ENCODE assay signal across 12 mouse cellular contexts in genomic region chr10:84386625-84387242, GRCm38 (mm10). TPM values are rescaled to one million over a fixed set of nuclear protein-coding genes. Genes with fewer than 3 reads are reported as not detected.
DNase-seq lines count a peak whose midpoint lies in the region; ATAC-seq and TF ChIP-seq lines count a peak whose summit lies in the region.
"Had no signal": no experiment of that assay in that cellular context is flagged by ENCODE, and none has a peak within 500 bp of the region (broad histone marks: within the 10 kb centered on the region; RNA-seq: fewer than 3 reads in every experiment).

No protein-coding gene starts in this region.

- no peak for TF ChIP-seq CTCF in liver, postnatal 0 days (IDR thresholded peaks at IDR 0.05; ENCODE audit: low read depth)
- TF ChIP-seq CTCF in lung, adult 2 months (IDR thresholded peaks at IDR 0.05; ENCODE audit: insufficient read depth, low read length): no peak

- no peak for ATAC-seq in heart, embryonic 13.5 days (ENCODE audit: extremely low read depth, insufficient number of reproducible peaks, low FRiP score, low TSS enrichment)
- no peak for ATAC-seq in liver, postnatal 0 days
- ATAC-seq in liver, embryonic 12.5 days: no peak
- no peak for ATAC-seq in forebrain, embryonic 15.5 days (replicated peaks)
- ATAC-seq: CD4-positive, CD25-positive, alpha-beta regulatory T cell, adult 4 months had no signal

- TF ChIP-seq EP300 in liver, postnatal 0 days (IDR thresholded peaks at IDR 0.05; ENCODE audit: low read depth): no peak

- TF ChIP-seq POLR2A in lung, adult 2 months (IDR thresholded peaks at IDR 0.05; ENCODE audit: borderline replicate concordance, extremely low read depth, low read depth, low read length): no peak

- peak overlapping the region; percentile 77 for H3K9ac ChIP-seq in heart, embryonic 13.5 days
- no peak overlapping the region for H3K9ac ChIP-seq in liver, postnatal 0 days (replicated peaks)
- H3K9ac ChIP-seq in liver, embryonic 12.5 days: no peak overlapping the region
- H3K9ac ChIP-seq in forebrain, embryonic 15.5 days (replicated peaks): no peak overlapping the region

- H3K36me3 ChIP-seq in heart, embryonic 13.5 days: peaks cover 33% of the 10 kb centered on the region
- no peaks in the 10 kb centered on the region for H3K36me3 ChIP-seq in liver, postnatal 0 days (replicated peaks; ENCODE audit: insufficient read depth, low read length)
- no peaks in the 10 kb centered on the region for H3K36me3 ChIP-seq in liver, embryonic 12.5 days
- H3K36me3 ChIP-seq in embryonic facial prominence, embryonic 10.5 days (replicated peaks): peaks cover 22% of the 10 kb centered on the region
- 0 out of 2 replicates have a peak, but pooled peaks cover 4% of the 10 kb centered on the region for H3K36me3 ChIP-seq in forebrain, embryonic 15.5 days

- no peak for DNase-seq in heart, adult 8-10 months (ENCODE audit: low spot score)
- no peak for DNase-seq in liver, postnatal 0 days
- DNase-seq in embryonic facial prominence, embryonic 10.5 days (ENCODE audit: low spot score): no peak
- DNase-seq in thymus, postnatal 36 days: no peak
- no peak for DNase-seq in lung, adult 2 months
- DNase-seq: adrenal gland, postnatal 36 days; kidney, postnatal 14 days; lung, postnatal 4 days had no signal

- peak overlapping the region; percentile 37; the same call in 1 of the 2 replicates for H3K4me3 ChIP-seq in heart, embryonic 13.5 days
- no peak overlapping the region for H3K4me3 ChIP-seq in liver, postnatal 0 days (ENCODE audit: low read depth, low read length)
- H3K4me3 ChIP-seq in liver, embryonic 12.5 days: no peak overlapping the region
- no peak overlapping the region for H3K4me3 ChIP-seq in embryonic facial prominence, embryonic 10.5 days
- H3K4me3 ChIP-seq in forebrain, embryonic 15.5 days: no peak overlapping the region
- no peak overlapping the region for H3K4me3 ChIP-seq in lung, adult 2 months (replicated peaks; ENCODE audit: extremely low read depth, low read depth, low read length)

- peaks cover 98% of the 10 kb centered on the region for H3K4me1 ChIP-seq in heart, embryonic 13.5 days
- H3K4me1 ChIP-seq in liver, postnatal 0 days (ENCODE audit: insufficient read depth): peaks cover 20% of the 10 kb centered on the region
- peaks cover 33% of the 10 kb centered on the region for H3K4me1 ChIP-seq in liver, embryonic 12.5 days
- H3K4me1 ChIP-seq in embryonic facial prominence, embryonic 10.5 days: peaks cover 86% of the 10 kb centered on the region
- H3K4me1 ChIP-seq in forebrain, embryonic 15.5 days: peaks cover 61% of the 10 kb centered on the region
- H3K4me1 ChIP-seq in lung, adult 2 months (ENCODE audit: control insufficient read depth, insufficient read depth, low read length): peaks cover 9% of the 10 kb centered on the region; the same call in 1 of the 2 replicates

- 33% methylated on average over 13 of the region's 13 CpGs for WGBS in heart, embryonic 13.5 days
- WGBS in liver, postnatal 0 days (ENCODE audit: insufficient replicate concordance): 61% methylated on average over 13 of the region's 13 CpGs
- WGBS in liver, embryonic 12.5 days (ENCODE audit: insufficient replicate concordance): 48% methylated on average over 13 of the region's 13 CpGs
- 63% methylated on average over 13 of the region's 13 CpGs for WGBS in embryonic facial prominence, embryonic 10.5 days
- 48% methylated on average over 13 of the region's 13 CpGs for WGBS in forebrain, embryonic 15.5 days
- 62% methylated on average over 13 of the region's 13 CpGs for WGBS in lung, adult 2 months

- H3K27me3 ChIP-seq in heart, embryonic 13.5 days (replicated peaks): no peaks in the 10 kb centered on the region
- no peaks in the 10 kb centered on the region for H3K27me3 ChIP-seq in liver, postnatal 0 days (ENCODE audit: insufficient read depth, low read length)
- H3K27me3 ChIP-seq in liver, embryonic 12.5 days (replicated peaks): peaks cover 9% of the 10 kb centered on the region; the same call in 1 of the 2 replicates
- no peaks in the 10 kb centered on the region for H3K27me3 ChIP-seq in embryonic facial prominence, embryonic 10.5 days (replicated peaks; ENCODE audit: low read depth, poor library complexity, severe bottlenecking)
- no peaks in the 10 kb centered on the region for H3K27me3 ChIP-seq in forebrain, embryonic 15.5 days

- no peaks in the 10 kb centered on the region for H3K9me3 ChIP-seq in heart, embryonic 13.5 days
- H3K9me3 ChIP-seq in liver, postnatal 0 days (ENCODE audit: low read length): no peaks in the 10 kb centered on the region
- H3K9me3 ChIP-seq in liver, embryonic 12.5 days (replicated peaks): no peaks in the 10 kb centered on the region
- H3K9me3 ChIP-seq in embryonic facial prominence, embryonic 10.5 days: no peaks in the 10 kb centered on the region
- H3K9me3 ChIP-seq in forebrain, embryonic 15.5 days: no peaks in the 10 kb centered on the region

- peak overlapping the region; percentile 66 for H3K4me2 ChIP-seq in heart, embryonic 13.5 days
- peak overlapping the region; percentile 18; the same call in 1 of the 2 replicates for H3K4me2 ChIP-seq in liver, postnatal 0 days (ENCODE audit: low read depth, low read length)
- no peak overlapping the region for H3K4me2 ChIP-seq in liver, embryonic 12.5 days
- no peak overlapping the region for H3K4me2 ChIP-seq in forebrain, embryonic 15.5 days (replicated peaks)

- H3K27ac ChIP-seq in heart, embryonic 13.5 days (replicated peaks): peak overlapping the region; percentile 97
- no peak overlapping the region for H3K27ac ChIP-seq in liver, postnatal 0 days (ENCODE audit: low read depth)
- no peak overlapping the region for H3K27ac ChIP-seq in liver, embryonic 12.5 days
- peak overlapping the region; percentile 59; the same call in 1 of the 2 replicates for H3K27ac ChIP-seq in embryonic facial prominence, embryonic 10.5 days (replicated peaks)
- H3K27ac ChIP-seq in forebrain, embryonic 15.5 days (replicated peaks): peak overlapping the region; percentile 84

RNA-seq across cellular contexts. Expression of gene Nuak1, which starts 53.7 kb away (rescaled TPM):
- 2.3 and 2.6 TPM in 2 replicates for polyA plus RNA-seq in heart, embryonic 13.5 days (2015; fragmentation: Nextera tagmentation; extraction: Ambion mirVana)
- total RNA-seq in heart, adult 8-10 months (2022): 10 to 100 TPM; 23.9 to 43.8 (median 34.0) TPM
- polyA plus RNA-seq in liver, postnatal 0 days (2015; fragmentation: Nextera tagmentation; extraction: Ambion mirVana): 0.13 and 0.20 TPM in 2 replicates
- 0.25 and 0.31 TPM in 2 replicates for polyA plus RNA-seq in liver, embryonic 12.5 days (2016; fragmentation: Nextera tagmentation; extraction: Ambion mirVana)
- polyA plus RNA-seq in embryonic facial prominence, embryonic 10.5 days (2016; fragmentation: Nextera tagmentation; extraction: Ambion mirVana): 2.4 and 2.7 TPM in 2 replicates
- 11.6 and 12.6 TPM in 2 replicates for polyA plus RNA-seq in forebrain, embryonic 15.5 days (2015; fragmentation: Nextera tagmentation; extraction: Ambion mirVana)
- 19.2 and 24.3 TPM in 2 replicates for polyA plus RNA-seq in lung, adult 2 months (2012; rRNA removed)
- polyA plus RNA-seq: CD4-positive, CD25-positive, alpha-beta regulatory T cell, adult 4 months had no signal

Comparison
In these comparisons a context has a peak if more than half of its experiments do, and no peak if none do; other contexts are left out.
1. H3K4me2 ChIP-seq: peak in heart, embryonic 13.5 days (single experiment) and liver, postnatal 0 days (single experiment); none in liver, embryonic 12.5 days (single experiment) and forebrain, embryonic 15.5 days (single experiment).
2. H3K27ac ChIP-seq: peak in heart, embryonic 13.5 days (single experiment), embryonic facial prominence, embryonic 10.5 days (single experiment) and forebrain, embryonic 15.5 days (single experiment); none in liver, postnatal 0 days (single experiment) and liver, embryonic 12.5 days (single experiment).